Mouse (Mus musculus): ENCODE measurements at regions not wholly inside any gene's neighbourhood (a gene's known extent, or its start where the extent isn't known, plus 50 kb on each side); places are given as distances from the start of the nearest gene placed in this dataset.
A peak's percentile ranks its signal among the peaks of the same experiment; 100 is the strongest.

DNA sequence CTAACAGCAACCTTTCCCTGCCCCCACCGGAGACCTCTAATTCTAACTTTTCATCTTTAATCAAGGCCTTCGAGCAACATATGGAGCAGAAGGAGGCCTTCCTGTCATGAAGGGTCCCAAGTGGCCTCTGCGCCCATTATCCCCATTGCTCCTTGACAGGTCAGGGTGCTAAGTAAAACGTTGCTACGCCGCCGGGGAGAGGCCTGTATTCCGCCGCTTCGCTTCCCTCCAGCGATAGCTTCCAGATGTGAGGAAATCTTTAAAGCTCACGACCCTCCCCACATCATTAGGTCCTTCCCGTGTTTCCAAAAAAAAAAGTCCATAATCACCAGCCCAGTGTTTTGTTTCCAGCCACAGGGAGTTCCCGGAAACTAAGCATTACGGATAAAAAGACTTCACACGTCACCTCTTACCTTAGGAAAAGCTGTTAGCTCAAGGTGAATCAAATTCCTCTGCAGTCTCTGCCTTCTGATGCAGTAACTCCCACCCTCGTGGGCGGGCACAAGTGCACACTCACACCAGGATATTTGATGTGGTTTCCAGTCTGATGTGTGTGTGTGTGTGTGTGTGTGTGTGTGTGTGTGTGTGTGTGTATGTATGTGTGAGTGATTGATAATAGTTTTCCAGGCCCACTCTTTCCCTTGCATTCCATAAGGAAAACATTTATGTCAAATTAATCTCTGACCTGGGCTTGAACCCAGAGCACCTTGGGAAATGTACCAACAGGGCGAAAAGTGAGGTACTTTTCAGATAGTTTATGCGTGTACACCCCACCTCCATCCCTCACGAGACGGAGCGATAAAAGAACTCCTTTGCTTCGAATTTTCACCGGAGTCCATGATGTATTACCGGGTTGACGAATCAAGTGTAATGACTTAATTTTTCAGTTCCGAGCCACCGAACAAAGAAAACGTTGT lies 107.5 kb downstream of the Gm45692 start:
- peak; percentile 74 for DNase-seq (ENCODE audit: low spot score)

DNA sequence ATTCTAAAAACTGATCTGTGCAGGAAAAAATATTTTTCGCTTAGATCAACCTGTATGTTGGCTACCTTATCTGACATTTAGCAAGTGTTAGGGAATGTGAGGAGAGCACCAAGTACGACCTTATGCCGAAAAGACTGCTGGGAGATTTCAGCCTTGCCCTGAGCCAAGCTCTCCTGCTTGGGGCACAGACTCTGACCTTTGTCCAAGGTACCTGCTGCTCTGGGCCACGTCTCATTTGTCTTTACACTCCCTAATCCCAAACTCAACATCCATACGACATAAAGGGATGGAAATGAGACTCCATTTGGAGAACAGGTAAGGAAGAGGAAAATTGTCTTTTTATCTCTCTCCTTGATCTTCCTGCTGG lies 108.2 kb downstream of the Gm45692 start:
- DNase-seq (ENCODE audit: low spot score) = no peak

DNA sequence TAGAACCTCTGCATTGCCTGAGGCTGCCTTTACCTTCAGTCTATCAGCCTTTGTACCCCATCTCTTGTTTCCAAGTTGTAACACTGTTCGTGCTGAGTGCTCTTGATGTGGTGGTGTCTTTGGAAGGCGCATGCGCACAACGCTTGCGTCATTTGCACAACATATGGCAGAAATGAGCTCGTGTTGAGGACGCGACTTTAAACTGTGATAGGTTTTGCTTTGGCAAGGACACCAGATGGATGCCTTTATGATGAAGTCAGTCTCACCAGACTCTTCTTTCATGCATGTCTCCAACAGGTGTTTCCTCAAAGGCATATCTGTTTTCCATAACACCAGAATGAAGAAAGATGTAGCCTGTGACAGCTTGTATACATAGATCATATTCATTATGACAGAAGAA lies 110.2 kb downstream of the Gm45692 start:
- DNase-seq (ENCODE audit: low spot score) = no peak

DNA sequence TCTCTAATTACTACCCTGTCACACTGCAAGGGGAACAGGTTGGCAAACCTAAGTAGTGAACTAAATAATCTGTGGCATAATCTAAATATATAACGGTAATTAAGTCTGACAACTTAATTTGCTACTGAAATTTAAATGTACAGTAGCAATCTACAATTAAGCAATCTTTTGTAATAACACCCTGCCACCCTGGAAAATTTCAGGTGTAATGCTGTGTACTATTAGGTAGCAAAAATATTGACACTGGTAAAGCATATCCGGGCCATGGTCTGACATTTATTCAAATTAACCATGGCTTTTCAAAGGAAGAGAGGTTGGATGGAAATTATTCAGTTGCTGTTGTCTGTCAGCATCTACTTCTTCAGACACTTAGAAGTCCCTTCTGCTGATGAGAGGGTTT lies 119.7 kb downstream of the Gm45692 start:
- no peak for DNase-seq (ENCODE audit: low spot score)

DNA sequence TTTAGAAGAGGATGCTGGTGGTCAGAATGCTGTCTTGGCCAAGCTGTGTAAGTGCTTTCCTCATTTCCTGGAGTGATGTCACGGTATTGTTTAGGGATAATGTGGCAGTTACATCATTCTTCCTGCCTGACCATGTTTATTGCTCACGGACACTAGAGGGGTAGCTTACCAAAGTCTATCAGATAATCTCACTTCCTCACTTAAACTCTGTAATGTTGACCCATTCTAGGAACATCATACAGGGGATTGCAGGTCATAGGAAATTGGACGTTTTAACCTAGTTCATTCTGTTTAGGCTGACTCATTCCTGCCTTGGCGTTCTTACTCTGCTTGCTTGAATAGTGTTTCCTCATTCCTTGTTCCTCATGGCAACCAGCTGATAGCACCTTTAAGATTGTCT lies 120.3 kb downstream of the Gm45692 start:
- no peak for DNase-seq (ENCODE audit: low spot score)

DNA sequence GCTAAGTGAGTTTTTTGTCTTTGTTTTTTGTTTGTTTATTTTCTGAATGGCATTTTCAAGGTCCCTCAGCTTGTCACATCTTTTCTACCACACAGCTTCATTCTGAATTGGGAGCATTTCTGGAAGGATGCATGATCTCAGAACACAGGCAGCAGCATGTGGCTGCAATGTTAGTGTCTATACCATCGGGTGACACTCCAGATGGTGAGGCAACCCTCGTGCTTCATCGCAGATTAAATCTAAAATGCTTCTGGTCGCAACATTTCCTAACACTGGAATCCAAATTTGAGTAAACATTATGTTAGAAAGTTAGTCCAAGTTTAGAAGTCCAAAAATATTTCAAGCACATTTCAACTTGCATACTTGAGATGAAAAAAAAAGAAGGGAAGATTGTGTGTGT lies 124.4 kb downstream of the Gm45692 start:
- DNase-seq (ENCODE audit: low spot score) = no peak

DNA sequence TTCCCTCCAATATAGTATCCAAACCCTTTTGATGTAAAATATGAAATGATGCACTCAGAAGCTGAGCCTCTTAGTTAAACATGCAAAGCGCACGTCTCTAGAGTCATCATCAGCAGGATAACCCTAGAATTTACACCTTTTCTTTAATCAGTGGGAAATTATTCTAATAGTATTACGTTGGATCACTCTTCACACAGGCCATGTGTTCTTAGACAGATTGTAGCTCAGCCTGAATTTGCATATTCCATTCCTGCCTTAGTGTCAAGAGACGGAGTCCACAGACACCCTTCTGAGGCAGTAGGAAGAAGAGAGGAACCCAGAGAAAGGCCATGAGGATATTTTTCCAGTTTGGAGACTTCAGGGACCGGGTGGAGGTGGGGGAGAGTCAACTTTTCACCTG lies 125.0 kb downstream of the Gm45692 start:
- DNase-seq (ENCODE audit: low spot score) = no peak

DNA sequence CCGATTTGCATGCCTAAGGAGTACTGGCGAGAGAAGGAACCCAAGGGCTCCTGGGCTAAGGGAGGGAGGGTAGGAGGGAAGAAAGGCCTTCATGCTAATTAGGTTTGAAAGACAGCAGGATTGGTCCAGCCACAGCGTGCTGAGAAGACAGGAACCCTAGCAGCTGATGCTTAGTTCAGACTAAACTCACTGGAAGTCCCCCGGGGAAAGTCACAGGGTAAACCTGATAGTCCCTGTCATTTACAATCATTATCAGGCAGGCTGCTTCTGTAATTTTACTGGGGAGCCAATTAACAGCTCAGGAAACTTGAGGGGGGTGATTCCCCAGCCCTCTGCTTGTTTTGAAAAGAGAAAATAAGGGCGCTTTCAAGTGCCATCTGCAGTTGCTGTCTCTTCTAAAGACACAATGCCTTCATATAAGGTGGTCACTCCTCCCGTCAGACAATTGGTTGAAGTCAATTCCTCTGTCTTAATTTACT lies 135.9 kb downstream of the Gm45692 start:
- peak; percentile 62 for DNase-seq (ENCODE audit: low spot score)

DNA sequence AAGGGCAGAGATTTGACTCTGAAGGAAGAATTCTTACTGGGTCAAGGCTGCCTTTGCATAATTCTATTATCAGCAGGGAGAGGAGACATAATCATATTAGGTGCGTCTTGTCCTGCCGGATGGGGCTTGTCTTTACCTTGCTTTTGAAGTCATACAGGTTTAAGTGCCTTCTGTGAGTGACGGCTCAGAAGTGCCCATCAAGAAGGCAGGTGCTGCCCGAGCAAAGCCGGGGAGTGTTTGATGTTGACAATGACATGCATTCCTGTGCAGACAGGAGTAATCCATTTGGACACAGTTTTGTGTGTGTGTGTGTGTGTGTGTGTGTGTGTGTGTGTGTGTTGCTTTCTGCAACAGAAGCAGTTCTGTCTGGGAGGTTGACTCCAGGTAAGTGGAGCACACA lies 141.0 kb downstream of the Gm45692 start:
- no peak for DNase-seq (ENCODE audit: low spot score)

DNA sequence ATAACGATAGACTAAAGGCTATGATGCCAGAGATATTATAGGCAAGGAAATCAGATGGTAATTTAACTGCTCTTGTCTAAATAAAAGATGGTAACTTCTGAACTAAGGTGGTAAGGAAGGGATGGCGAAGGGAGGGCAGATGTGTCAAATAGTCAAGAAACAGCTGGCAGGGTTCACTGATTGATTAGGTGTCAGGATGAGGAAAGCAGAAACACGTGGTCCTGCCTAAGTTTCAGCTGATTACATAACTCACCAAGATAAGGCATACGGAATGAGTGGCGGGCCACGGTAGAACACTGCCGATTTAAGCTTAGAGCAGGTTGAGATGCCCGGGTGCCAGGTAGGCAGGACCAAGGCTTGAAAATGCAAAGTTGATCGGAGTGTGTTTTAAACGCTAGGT lies 143.2 kb downstream of the Gm45692 start:
- no peak for DNase-seq (ENCODE audit: low spot score)

DNA sequence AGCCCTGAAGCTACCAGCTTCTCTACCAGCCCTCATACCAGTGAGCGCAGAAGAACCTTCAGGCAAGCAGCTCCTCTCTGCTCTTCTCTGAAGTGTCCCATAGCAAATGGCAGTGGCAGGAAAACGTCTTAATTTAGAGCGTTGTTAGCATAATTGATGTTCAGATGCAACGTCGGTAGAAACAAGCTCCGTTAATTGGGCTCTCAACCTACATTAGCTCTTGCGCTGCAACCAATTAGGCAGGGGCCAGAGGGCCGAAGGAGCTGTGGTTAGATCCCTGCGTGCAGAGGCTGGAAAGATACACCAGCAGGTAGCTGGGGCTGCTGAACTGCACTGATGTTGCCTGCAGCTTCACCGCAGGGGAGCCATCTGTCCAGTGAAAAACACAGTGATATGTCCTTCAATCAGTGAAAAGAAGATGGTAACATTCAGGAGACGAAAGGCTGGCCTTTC lies 145.6 kb downstream of the Gm45692 start:
- DNase-seq (ENCODE audit: low spot score) = peak; percentile 49

DNA sequence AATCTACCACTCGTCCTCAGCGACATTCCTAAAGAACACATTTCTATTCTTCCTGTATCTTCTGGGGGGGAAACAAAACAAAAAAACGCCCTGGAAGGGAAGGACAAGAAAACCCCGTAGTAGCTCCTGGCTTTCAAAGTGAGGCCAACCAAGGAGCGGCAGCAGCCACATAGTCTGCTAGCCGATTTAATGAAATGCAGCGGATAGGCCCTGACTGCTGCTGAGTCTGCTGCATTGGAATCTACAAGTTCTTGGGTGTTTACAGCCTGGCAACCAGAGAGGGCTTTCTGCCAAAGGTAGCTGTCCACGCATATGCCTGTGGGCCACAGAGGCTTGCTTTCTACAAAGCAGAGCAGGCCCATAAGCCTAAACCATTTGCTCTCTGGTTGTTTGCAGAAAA lies 146.0 kb downstream of the Gm45692 start:
- peak; percentile 56 for DNase-seq (ENCODE audit: low spot score)

DNA sequence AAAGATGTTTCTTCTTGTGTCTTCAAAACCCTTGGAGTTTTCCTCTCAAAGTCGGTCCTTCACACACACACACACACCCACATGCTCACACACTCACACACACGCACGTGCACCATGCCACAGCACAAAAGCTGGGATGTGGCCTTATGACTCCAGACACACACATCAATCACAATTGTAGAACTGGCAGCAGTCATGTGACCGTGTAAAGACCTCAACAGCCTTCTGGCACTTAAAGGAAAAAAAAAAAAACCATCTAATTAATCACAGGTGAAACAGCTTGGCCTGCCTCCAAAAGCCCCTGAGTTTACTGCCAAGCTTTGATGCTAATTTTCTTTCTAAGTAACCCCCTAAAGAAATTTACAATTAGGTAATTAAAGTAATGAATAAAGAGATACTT lies 147.1 kb downstream of the Gm45692 start:
- DNase-seq (ENCODE audit: low spot score) = peak; percentile 60

DNA sequence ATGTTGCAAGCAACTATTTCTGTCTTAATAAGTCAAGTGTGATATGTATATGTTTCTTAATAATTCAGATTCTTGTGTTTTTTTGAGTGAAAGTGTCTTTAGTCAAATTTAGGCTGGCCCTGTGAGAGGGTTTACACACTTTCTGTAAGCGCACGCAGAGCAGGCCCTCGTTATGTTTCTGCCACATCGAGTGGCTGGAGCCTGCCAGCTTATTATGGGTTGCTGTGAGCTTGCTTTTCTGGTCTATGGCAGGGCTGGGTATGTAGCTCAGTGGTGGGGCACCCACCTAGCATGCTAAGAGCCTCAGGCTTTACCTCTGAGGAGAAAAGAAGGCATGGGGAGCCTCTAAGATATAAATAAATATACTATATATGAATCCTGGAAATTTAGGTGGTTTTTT lies 148.2 kb downstream of the Gm45692 start:
- DNase-seq (ENCODE audit: low spot score) = no peak

DNA sequence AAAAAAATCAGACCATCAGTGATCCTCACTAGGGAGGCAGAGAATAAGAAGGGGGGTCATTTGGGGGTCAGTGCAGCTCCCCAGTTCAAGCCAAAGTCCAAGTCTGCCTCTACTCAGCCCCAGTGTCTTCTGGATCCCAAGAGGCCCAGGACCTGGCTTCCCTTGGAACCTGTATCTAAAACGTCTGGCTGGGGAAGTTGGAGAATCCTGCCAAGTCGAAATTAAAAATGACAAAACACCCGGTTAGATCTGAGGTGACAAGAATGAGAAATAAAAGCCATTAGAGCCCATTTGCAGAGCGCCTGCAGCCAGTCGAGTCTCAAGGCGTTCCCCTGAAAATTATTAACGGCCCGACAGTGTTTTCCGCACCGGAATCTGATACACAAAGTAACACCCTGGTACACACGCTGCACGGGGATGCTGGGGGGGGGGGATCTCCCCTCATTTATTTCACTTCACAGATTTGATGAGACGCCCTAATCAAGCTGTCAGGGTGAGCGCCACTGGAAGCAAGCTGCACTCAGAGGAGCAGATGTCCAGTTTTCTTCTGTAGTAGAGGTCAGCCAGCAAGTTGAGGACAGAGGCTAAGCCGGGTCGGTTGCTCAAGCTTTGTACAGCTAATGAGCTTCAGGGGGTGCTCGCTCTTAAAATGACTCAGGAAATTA lies 149.5 kb downstream of the Gm45692 start:
- DNase-seq (ENCODE audit: low spot score) = peak; percentile 44

DNA sequence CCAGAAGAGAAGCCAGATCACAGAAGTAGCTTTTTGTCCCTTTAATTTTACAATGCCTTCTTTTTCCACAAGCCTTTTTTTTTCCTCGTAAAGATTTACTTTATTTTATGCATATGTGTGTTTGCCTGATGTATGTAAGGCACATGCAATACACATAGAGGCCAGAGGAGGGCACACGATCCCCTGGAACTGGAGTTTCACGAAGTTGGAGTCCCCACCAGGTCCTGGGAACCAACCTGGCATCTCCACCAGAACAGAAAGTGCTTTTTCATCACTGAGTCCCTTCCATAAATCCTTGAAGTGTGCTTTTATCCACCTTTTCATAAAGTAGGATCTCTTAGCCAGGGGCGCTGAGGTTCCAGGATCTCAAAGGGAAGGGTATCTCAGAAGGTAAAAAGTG lies 152.8 kb downstream of the Gm45692 start:
- DNase-seq (ENCODE audit: low spot score) = peak; percentile 76

DNA sequence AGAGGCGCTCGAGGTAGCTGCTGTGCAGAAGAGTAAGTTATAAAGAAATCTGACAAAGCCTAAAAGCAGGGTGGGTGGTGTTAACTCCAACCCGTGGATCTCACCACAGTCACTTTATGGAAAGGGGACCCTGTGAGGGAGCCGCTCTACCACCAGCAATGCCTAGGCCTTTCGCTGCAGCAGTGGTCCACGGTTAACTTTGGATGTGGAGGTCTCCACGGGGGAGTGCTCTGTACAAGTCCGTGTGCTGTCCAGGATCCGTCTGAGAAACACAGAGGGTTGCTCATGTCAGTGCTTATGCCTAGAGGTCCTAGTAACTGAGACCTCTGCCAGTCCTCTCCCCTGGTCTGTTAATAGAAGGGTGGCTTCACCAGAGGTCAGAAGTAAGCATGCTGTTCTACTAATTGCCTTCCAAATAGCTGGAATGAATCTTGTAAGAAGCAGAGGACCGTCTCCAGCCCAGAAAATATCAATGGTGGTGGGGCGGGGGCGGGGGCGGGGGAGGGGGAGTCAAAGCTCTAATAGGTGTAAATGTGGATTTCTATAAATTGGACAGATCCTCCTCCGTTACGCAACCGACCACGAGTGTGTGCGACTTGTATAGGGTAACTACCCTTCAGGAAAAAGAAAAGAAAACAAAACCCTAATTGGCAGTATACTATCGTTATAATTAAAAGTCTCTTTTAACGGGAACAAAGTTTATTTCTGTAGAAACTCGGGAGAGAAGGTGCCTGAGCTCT lies 153.5 kb downstream of the Gm45692 start:
- no peak for DNase-seq (ENCODE audit: low spot score)

DNA sequence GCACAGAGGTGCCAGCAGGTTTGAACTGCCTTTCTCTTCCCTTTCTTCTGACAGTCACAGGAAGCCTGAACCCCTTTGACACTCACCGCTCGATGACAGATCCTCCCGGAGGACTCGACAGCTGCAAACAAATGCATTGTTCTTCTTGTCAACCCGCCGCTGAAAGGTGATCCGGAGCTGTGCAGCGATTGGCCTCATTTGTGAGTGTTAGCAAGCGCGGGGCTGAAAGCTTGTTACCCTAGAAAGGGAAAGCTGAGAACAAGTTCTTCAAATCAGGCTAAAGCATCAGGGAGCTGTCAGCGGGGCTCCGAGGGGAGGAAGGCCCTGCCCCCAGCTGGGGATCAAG lies 154.1 kb downstream of the Gm45692 start:
- DNase-seq (ENCODE audit: low spot score) = peak; percentile 80

DNA sequence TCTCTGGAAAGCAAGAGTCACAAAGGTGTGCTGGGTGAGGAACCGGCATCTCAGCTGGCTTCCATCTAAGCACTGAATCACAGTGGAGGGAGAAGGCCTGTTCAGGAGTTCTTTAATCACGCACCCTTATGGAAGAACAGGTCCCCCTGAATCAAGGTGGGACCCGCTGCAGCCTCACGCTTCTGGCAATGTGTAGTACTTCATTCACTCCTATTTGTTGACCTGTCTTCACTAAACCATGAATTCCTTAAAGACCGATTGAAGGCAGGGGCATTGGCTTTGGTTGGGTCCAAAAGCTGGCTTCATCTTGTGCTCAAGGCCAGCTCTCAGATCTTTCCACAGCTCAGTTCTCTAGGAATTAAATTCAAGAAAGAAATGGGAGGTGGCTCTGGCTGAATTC lies 154.5 kb downstream of the Gm45692 start:
- DNase-seq (ENCODE audit: low spot score) = no peak

DNA sequence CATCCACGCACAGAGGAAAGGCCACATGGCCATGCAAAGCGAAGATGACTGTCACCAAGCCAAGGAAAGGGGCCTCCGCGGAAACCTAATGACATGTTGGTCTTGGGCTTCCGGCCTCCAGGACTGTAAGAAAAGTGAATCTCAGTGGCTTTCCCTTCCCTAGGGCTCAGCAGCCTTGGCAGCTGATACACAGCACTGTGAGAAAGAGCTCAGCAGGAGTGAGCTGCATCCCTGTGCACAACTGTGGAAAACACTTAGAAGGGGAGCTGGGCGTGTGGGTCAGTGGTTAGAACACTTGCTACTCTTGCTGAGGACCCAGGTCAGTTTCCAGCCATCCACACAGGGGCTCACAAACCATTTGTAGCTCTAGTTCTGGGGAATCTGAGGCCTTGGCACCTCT lies 155.1 kb downstream of the Gm45692 start:
- no peak for DNase-seq (ENCODE audit: low spot score)

DNA sequence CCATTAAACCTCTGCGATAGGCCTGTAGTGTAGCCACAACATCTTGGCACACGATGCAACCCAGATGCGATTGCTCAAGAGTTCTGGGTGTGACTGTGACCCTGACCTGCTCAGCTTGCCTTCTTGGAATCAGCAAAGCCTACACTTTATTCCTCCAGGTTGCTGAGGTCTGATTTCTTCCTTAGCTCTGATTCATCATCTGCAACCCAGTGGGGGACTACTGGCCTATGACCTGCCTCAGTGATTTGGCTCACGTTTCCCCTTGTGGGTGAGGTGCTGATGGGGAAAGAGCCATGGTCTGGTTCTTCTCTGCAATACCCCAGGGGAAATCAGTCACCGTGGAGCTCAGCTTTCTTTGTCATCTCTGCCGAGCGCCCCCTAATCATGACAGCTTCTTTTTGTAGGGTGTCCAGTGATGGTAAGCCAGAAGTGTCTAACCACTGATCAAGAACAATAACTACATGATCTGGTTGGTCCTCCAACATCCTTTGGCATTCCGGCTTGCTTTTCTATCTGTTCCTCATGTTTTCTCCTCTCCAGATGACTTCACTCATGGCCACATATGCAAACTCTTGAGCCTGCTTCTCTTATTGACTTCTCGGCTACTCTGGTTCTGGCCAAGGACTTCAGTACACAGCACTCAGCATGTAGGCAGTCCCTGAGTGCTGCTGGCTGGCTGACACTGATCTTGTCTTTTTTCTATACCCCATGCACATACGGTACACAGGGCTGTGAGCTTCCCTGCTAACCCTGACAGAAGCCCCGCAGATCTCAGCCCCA lies 163.0 kb downstream of the Gm45692 start:
- DNase-seq (ENCODE audit: low spot score) = no peak

DNA sequence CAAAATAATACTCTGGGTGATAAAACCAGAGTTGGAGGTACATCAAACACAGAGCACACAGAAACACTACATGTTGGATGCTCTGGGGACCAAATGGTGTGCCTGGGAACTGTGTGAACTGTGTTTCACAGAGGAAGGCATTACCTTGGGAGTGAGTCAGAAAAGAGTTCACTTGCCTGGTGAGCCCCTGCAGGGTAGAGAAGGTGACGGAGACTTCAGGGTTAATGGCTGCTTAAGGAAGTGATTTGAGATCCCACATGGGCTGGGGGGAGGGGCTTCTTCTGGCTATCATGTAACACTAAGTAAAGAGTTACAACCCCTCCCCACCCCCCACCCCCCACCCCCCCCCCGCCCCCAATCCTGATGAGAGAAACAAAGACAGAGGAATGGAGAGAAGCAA lies 164.6 kb downstream of the Gm45692 start:
- peak; percentile 59 for DNase-seq (ENCODE audit: low spot score)

All from embryo, embryonic 10.5 days (tissue).